Mouse (Mus musculus) thymus, postnatal 0 days (tissue): ENCODE measurements around the gene Myo15. TPM values are rescaled to one million over a fixed set of nuclear protein-coding genes. Genes with fewer than 3 reads are reported as not detected.
"Not testable (repeated sequence)": the region's sequence is repeated elsewhere in the genome, so short reads cannot be mapped to it uniquely, and the experiment has no call there.

ENCODE experiments used
- DNase-seq: peaks from one replicate; pipeline ENCODE4 v3.0.0-alpha.2; 2015; ENCODE audit warnings: low spot score
- polyA plus RNA-seq: library from polyadenylated mRNA; unstranded; fragments of >200 nt; fragmentation: Nextera tagmentation; extraction: Ambion mirVana; gene quantifications from 2 replicates; pipeline ENCODE4 v1.2.1, GENCODE M21; 2015

The Myo15 gene
- polyA plus RNA-seq, 1 experiment from 2014 or later: 0.14 TPM

GRCm38 (mm10) chr11:60545433-60545832 is 76.3 kb downstream of the Myo15 start:
- DNase-seq: no peak

GRCm38 (mm10) chr11:60548112-60548511 is 79.0 kb downstream of the Myo15 start:
- DNase-seq: no peak

GRCm38 (mm10) chr11:60553091-60553490 is 84.0 kb downstream of the Myo15 start:
- DNase-seq: no peak

GRCm38 (mm10) chr11:60557675-60558074 is 88.5 kb downstream of the Myo15 start:
- no peak for DNase-seq

- DNase-seq: peak; percentile 54
These were observed 90.2 kb downstream of the Myo15 start for GRCm38 (mm10) chr11:60559342-60559741.

GRCm38 (mm10) chr11:60574006-60574405 is 104.9 kb downstream of the Myo15 start:
- DNase-seq: not testable (repeated sequence)

Other genes starting within 250 kb of the Myo15 start
- gene Srebf1, start 246.8 kb upstream of the Myo15 start, polyA plus RNA-seq: 82.6 and 100 TPM in 2 replicates
- 12.7 and 17.6 TPM in 2 replicates for gene Tom1l2, start 116.4 kb upstream of the Myo15 start, polyA plus RNA-seq
- gene Drc3, start 116.0 kb upstream of the Myo15 start, polyA plus RNA-seq: 3.6 and 4.5 TPM in 2 replicates
- 15.0 and 16.3 TPM in 2 replicates for gene Gid4, start 52.2 kb upstream of the Myo15 start, polyA plus RNA-seq
- 50.6 and 53.5 TPM in 2 replicates for gene Atpaf2, start 50.9 kb upstream of the Myo15 start, polyA plus RNA-seq
- 71.2 and 74.1 TPM in 2 replicates for gene Drg2, start 14.7 kb upstream of the Myo15 start, polyA plus RNA-seq
- 31.8 and 41.4 TPM in 2 replicates for gene Alkbh5, start 67.0 kb downstream of the Myo15 start, polyA plus RNA-seq
- gene Llgl1, start 230.4 kb downstream of the Myo15 start, polyA plus RNA-seq: 27.0 and 29.0 TPM in 2 replicates